Mouse (Mus musculus): Measurements from ENCODE around the gene Olfr509. TPM values are rescaled to one million over a fixed set of nuclear protein-coding genes. Genes with fewer than 3 reads are reported as not detected.

The Olfr509 gene
- total and polyA plus RNA-seq, 3 experiments, result not detected

DNA sequence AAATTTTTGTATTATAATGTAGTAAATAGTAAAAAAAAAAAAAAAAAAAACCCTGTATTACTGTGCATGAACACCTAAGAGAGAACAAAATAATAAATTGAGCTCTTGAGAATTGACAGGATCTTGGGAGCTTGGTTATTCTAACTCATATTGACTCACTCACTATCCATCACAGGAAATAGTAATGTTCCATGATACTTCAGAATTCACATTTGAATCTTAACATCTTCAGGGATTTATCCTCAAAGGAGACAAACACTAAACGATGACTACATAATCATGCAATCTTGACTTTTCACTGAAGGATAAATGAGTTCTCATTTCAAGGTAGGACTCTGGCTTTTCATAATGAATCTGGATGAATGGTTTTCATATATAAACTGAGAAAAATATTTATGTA, 14.4 kb upstream of the Olfr509 start, which contains the start of gene Olfr510:
TSS of gene Olfr510 (plus strand) at position 301 of the 400 bp plus-strand sequence.
- Histone ChIP-seq H3K4me1 (ENCODE audit: control insufficient read depth in 1 of 2, insufficient read depth in 2 of 2) (no peaks in the 10 kb centered on the region), H3K4me2 (ENCODE audit: insufficient read depth, low read depth, poor library complexity, severe bottlenecking) (no peak within 1 kb of the TSS), H3K27me3 (replicated peaks) (no peaks in the 10 kb centered on the region), H3K36me3 (replicated peaks in 1 of 2; ENCODE audit: control insufficient read depth in 1 of 2, insufficient read depth in 1 of 2, low read length in 1 of 2) (no peaks in the 10 kb centered on the region), H3K27ac (ENCODE audit: insufficient read depth, low read depth) (no peak within 1 kb of the TSS), H3K9me3 (replicated peaks; ENCODE audit: low read length) (no peaks in the 10 kb centered on the region), H3K79me2 (replicated peaks; ENCODE audit: control insufficient read depth, extremely low read depth, insufficient read depth, poor library complexity, severe bottlenecking) (no peaks in the 10 kb centered on the region), H3K9ac (ENCODE audit: insufficient read depth, low read depth) (no peak within 1 kb of the TSS), H3K4me3 (replicated peaks in 1 of 3; ENCODE audit: low read depth in 2 of 3, low read length in 2 of 3, poor library complexity in 1 of 3) (no peak within 1 kb of the TSS)
- dilution Hi-C loops (cut with MboI; ENCODE audit: extremely low pct_ligation_motif_present, extremely low pct_unique_long_range_greater_than_20kb, low sequenced_read_pairs) (no loop called here), in situ Hi-C loops (cut with MboI; ENCODE audit: low pct_ligation_motif_present, low pct_unique_long_range_greater_than_20kb, low sequenced_read_pairs) (no loop called here)
- no peak for TF ChIP-seq SIN3A (IDR thresholded peaks at IDR 0.05; ENCODE audit: low read length)
- TF ChIP-seq SMC3 (IDR thresholded peaks at IDR 0.05; ENCODE audit: low read depth, low read length), result no peak
- TF ChIP-seq POLR2A (IDR thresholded peaks at IDR 0.05; ENCODE audit: low read depth, low read length), result no peak
- no peak for TF ChIP-seq MAFK (IDR thresholded peaks at IDR 0.05; ENCODE audit: insufficient replicate concordance, low read length)
- TF ChIP-seq ETS1 (conservative IDR thresholded peaks at IDR 0.05; ENCODE audit: low read depth, low read length), result no peak
- no peak for TF ChIP-seq IRF4 (IDR thresholded peaks at IDR 0.05; ENCODE audit: low read depth, low read length)
- no peak for TF ChIP-seq KAT2A (IDR thresholded peaks at IDR 0.05; ENCODE audit: insufficient replicate concordance, low read length)
- TF ChIP-seq PAX5 (IDR thresholded peaks at IDR 0.05; ENCODE audit: low read length), result no peak
- TF ChIP-seq GABPA (IDR thresholded peaks at IDR 0.05; ENCODE audit: insufficient replicate concordance, low read depth, low read length), result no peak
- no peak for TF ChIP-seq TBP (conservative IDR thresholded peaks at IDR 0.05; ENCODE audit: low read depth, low read length)
- TF ChIP-seq BHLHE40 (IDR thresholded peaks at IDR 0.05; ENCODE audit: low read depth, low read length), result no peak
- no peak for DNase-seq (ENCODE audit: extremely low read depth)

DNA sequence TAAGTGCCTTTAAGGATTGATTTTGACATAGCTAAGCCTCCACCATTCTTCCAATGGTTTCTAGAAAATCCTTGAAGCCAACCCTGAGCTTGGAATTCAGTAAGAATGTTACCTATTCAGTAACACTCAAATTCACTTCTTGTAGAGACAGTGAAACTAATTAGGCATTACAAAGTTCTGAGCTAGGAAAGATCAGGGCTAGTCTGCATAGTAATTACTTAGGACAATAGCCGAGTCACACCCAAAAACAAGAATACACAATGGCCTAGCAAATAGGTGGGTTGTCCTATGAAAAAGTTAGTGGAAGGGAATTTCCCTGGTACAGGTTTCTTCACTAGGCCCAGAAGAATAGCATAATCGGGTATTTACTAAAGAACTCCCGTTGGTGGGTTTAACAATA, 10.7 kb upstream of the Olfr509 start:
- no peak overlapping the region for H3K27ac ChIP-seq (ENCODE audit: insufficient read depth, low read depth)
- no peaks in the 10 kb centered on the region for H3K36me3 ChIP-seq (replicated peaks in 1 of 2; ENCODE audit: control insufficient read depth in 1 of 2, insufficient read depth in 1 of 2, low read length in 1 of 2)
- dilution Hi-C loops (cut with MboI; ENCODE audit: extremely low pct_ligation_motif_present, extremely low pct_unique_long_range_greater_than_20kb, low sequenced_read_pairs) (no loop called here), in situ Hi-C loops (cut with MboI; ENCODE audit: low pct_ligation_motif_present, low pct_unique_long_range_greater_than_20kb, low sequenced_read_pairs) (no loop called here)
- no peaks in the 10 kb centered on the region for H3K79me2 ChIP-seq (replicated peaks; ENCODE audit: control insufficient read depth, extremely low read depth, insufficient read depth, poor library complexity, severe bottlenecking)
- H3K9me3 ChIP-seq (replicated peaks; ENCODE audit: low read length), result peaks cover 3% of the 10 kb centered on the region
- H3K27me3 ChIP-seq (replicated peaks), result no peaks in the 10 kb centered on the region
- H3K4me1 ChIP-seq (ENCODE audit: control insufficient read depth in 1 of 2, insufficient read depth in 2 of 2), result no peaks in the 10 kb centered on the region
- DNase-seq (ENCODE audit: extremely low read depth), result no peak
- no peak for TF ChIP-seq MYC (IDR thresholded peaks at IDR 0.05; ENCODE audit: low read depth, low read length)
- TF ChIP-seq MXI1 (IDR thresholded peaks at IDR 0.05; ENCODE audit: low read depth, low read length), result no peak
- no peak for TF ChIP-seq JUN (IDR thresholded peaks at IDR 0.05; ENCODE audit: insufficient read depth, low read depth, low read length)
- no peak for TF ChIP-seq JUND (conservative IDR thresholded peaks at IDR 0.05; ENCODE audit: low read depth, low read length)
- no peak for TF ChIP-seq GABPA (IDR thresholded peaks at IDR 0.05; ENCODE audit: insufficient replicate concordance, low read depth, low read length)
- no peak for TF ChIP-seq E2F4 (IDR thresholded peaks at IDR 0.05; ENCODE audit: insufficient replicate concordance, low read depth, low read length)
- no peak for TF ChIP-seq PAX5 (IDR thresholded peaks at IDR 0.05; ENCODE audit: low read length)
- H3K9ac ChIP-seq (ENCODE audit: insufficient read depth, low read depth), result no peak overlapping the region
- H3K4me2 ChIP-seq (ENCODE audit: insufficient read depth, low read depth, poor library complexity, severe bottlenecking), result no peak overlapping the region
- no peak overlapping the region for H3K4me3 ChIP-seq (replicated peaks in 1 of 3; ENCODE audit: low read depth in 2 of 3, low read length in 2 of 3, poor library complexity in 1 of 3)
